Mouse (Mus musculus) ES-E14 (cell line): ENCODE measurements around the gene Rex1bd.

Experiments used
- CHD2 ChIP-seq: IDR thresholded peaks from 2 replicates; pipeline ENCODE4 v1.6.1; 2014; ENCODE audit warnings: mild to moderate bottlenecking, low read depth, low read length, inconsistent platforms
- HCFC1 ChIP-seq: IDR thresholded peaks from 2 replicates; pipeline ENCODE4 v1.6.1; 2012; ENCODE audit warnings: low read length, inconsistent platforms, borderline replicate concordance; ENCODE audit not compliant: insufficient read depth
- MAFK ChIP-seq: IDR thresholded peaks from 2 replicates; pipeline ENCODE4 v1.6.1; 2014; ENCODE audit warnings: mild to moderate bottlenecking, low read depth, low read length, inconsistent platforms; ENCODE audit not compliant: insufficient read depth
- ZC3H11A ChIP-seq: IDR thresholded peaks from 2 replicates; pipeline ENCODE4 v1.6.1; 2012; ENCODE audit warnings: low read depth, mild to moderate bottlenecking, inconsistent platforms, low read length, borderline replicate concordance

DNA sequence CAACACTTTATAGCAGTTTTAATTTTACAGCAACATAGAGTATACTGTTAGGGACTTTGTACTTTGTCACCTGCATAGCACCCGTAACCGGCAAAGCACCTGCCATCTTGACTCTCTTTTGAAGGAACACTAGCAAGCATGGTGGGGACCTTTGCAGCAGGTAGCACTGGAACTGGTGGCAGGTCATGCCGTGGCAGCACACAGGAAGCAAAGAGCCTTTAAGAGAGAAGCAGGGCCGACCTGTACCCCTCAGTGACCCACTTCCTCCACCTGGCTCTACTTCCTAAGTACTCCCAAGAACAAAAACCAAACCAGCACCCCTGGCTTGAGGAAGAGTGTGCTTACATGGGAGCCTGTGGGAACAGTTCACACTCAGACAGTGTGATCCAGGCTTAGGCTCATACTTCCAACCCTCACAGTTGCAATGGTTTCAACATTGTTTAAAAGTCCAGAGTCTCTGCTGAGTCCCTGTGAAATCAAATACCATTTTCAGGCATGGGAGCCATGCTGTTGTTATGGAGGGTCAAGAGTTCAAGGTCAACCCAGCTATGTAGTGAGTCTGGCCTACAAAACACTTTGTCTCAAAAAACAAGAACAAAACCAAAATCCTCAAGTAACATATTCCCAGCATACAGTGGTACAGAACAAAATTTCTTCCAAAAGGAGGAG, 48.7 kb upstream of the Rex1bd start:
- TF ChIP-seq HCFC1 (no peak), ZC3H11A (no peak), MAFK (no peak), CHD2 (no peak)
